Mouse (Mus musculus): ENCODE data around the gene Spdye4a.

GRCm38 (mm10) chr5:143270151-143270519 lies 43.4 kb upstream of the Spdye4a start:
- TF ChIP-seq CTCF (IDR thresholded peaks at IDR 0.05; ENCODE audit: control insufficient read depth, insufficient read depth, insufficient replicate concordance, low read depth, low read length) (no peak), POLR2A (IDR thresholded peaks at IDR 0.05; ENCODE audit: control insufficient read depth, low read depth, low read length) (no peak)

Data from testis, adult 2 months (tissue).